Mouse (Mus musculus): Measurements from ENCODE around the gene Ccdc6. TPM values are rescaled to one million over a fixed set of nuclear protein-coding genes. Genes with fewer than 3 reads are reported as not detected.

The Ccdc6 gene
- total and polyA plus RNA-seq, 3 experiments: 21.1 to 93.8 (median 22.2) TPM

DNA sequence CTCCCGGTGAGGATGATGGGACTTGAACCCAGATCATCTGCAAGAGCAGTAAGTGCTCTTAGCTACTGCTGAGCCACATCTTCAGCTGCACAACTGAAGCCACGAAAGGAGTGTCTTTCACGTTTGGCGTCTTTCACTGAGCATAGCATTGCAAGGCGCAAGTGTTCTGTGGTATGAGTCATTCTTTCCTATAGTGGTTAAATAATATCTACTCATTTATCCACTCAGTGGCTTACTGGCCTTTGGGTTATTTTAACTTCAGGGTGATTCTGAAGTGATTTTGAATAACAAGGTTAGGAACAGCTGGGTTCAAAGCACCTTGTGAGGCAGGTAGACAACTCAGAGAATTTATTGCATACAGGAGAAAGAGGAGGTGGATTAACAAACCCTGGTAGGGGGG, 8.1 kb upstream of the Ccdc6 start:
- H3K4me3 ChIP-seq (ENCODE audit: low read depth, low read length): no peak overlapping the region
- ATAC-seq (ENCODE audit: extremely low read depth, insufficient number of reproducible peaks, low FRiP score, poor library complexity, severe bottlenecking) (no peak), DNase-seq (ENCODE audit: low spot score) (no peak)
- H3K27me3 ChIP-seq (ENCODE audit: insufficient read depth, low read length): 0 out of 2 replicates have a peak, but pooled peaks cover 2% of the 10 kb centered on the region
- TF ChIP-seq GATA2 (IDR thresholded peaks at IDR 0.05; ENCODE audit: borderline replicate concordance, low read depth, low read length) (no peak), GATA1 (IDR thresholded peaks at IDR 0.05; ENCODE audit: borderline replicate concordance, low read length) (no peak), POLR2AphosphoS5 (IDR thresholded peaks at IDR 0.05; ENCODE audit: insufficient replicate concordance, low read depth, low read length) (no peak), TAL1 (conservative IDR thresholded peaks at IDR 0.05; ENCODE audit: low read depth, low read length) (no peak), CTCF (IDR thresholded peaks at IDR 0.05; ENCODE audit: low read depth, low read length) (no peak)
- no peaks in the 10 kb centered on the region for H3K36me3 ChIP-seq (replicated peaks)
- peaks cover 4% of the 10 kb centered on the region for H3K4me1 ChIP-seq (ENCODE audit: insufficient read depth, low read depth, low read length)
- H3K9me3 ChIP-seq (replicated peaks): no peaks in the 10 kb centered on the region

DNA sequence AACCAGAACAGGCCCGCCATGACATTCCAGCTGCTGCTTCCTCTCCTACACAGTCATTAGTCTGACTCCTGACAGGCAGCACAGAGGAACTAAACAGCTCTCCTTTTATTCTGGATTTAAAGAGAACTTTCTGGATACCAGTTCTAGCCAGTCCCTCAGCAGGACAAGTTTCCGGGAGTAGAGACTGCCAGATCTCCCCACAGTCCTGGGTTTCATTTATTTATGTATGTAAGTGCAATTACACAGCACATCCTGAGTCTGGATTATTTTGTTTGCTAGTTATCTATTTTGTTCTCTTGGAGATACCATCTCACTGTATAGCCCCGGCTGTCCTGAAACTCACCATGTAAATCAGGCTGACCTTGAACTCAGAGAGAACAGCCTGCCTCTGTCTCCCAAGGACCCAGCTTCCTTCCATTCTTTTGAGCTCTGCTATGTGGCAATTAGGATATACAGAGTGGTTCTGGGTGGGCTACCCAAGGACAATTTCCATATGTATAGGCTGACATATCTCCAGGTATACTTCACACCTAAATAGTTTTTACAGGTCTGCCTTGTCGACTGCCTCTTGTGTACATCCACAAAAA, 5.0 kb upstream of the Ccdc6 start:
- no peak for TF ChIP-seq POLR2AphosphoS5 (IDR thresholded peaks at IDR 0.05; ENCODE audit: insufficient replicate concordance, low read depth, low read length)
- TF ChIP-seq CTCF (IDR thresholded peaks at IDR 0.05; ENCODE audit: low read depth, low read length): no peak
- TF ChIP-seq GATA2 (IDR thresholded peaks at IDR 0.05; ENCODE audit: borderline replicate concordance, low read depth, low read length): no peak
- TF ChIP-seq TAL1 (conservative IDR thresholded peaks at IDR 0.05; ENCODE audit: low read depth, low read length): no peak
- no peak for TF ChIP-seq GATA1 (IDR thresholded peaks at IDR 0.05; ENCODE audit: borderline replicate concordance, low read length)
- ATAC-seq (ENCODE audit: extremely low read depth, insufficient number of reproducible peaks, low FRiP score, poor library complexity, severe bottlenecking) (no peak), DNase-seq (ENCODE audit: low spot score) (no peak)
- H3K9me3 ChIP-seq (replicated peaks): no peaks in the 10 kb centered on the region
- H3K36me3 ChIP-seq (replicated peaks): no peaks in the 10 kb centered on the region
- H3K4me3 ChIP-seq (ENCODE audit: low read depth, low read length): no peak overlapping the region
- H3K27me3 ChIP-seq (ENCODE audit: insufficient read depth, low read length): no peaks in the 10 kb centered on the region
- peaks cover 23% of the 10 kb centered on the region for H3K4me1 ChIP-seq (ENCODE audit: insufficient read depth, low read depth, low read length)

DNA sequence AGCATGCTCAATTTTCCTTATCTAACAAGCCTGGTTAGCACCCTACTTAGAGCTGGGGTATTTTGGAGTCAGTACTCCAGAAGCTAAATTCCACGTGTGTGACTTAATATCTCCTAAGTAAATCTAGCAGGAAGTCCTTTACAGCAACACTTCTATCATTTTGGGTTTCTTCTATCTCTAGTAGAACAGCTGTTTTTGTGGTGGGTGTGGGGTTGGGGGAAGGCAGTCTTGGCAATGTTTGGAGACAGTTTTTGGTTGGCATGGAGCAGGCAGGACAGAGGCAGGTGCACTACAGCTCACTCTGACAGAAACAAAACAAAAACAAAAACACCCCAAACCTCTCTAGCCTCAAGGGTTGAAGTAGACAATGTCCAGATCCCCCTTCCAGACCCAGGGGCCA, 3.1 kb upstream of the Ccdc6 start:
- H3K9me3 ChIP-seq (replicated peaks): no peaks in the 10 kb centered on the region
- H3K4me1 ChIP-seq (ENCODE audit: insufficient read depth, low read depth, low read length): peaks cover 32% of the 10 kb centered on the region
- no peak for TF ChIP-seq POLR2AphosphoS5 (IDR thresholded peaks at IDR 0.05; ENCODE audit: insufficient replicate concordance, low read depth, low read length)
- no peak for TF ChIP-seq TAL1 (conservative IDR thresholded peaks at IDR 0.05; ENCODE audit: low read depth, low read length)
- no peak for TF ChIP-seq GATA2 (IDR thresholded peaks at IDR 0.05; ENCODE audit: borderline replicate concordance, low read depth, low read length)
- no peak for TF ChIP-seq CTCF (IDR thresholded peaks at IDR 0.05; ENCODE audit: low read depth, low read length)
- TF ChIP-seq GATA1 (IDR thresholded peaks at IDR 0.05; ENCODE audit: borderline replicate concordance, low read length): no peak
- H3K4me3 ChIP-seq (ENCODE audit: low read depth, low read length): no peak overlapping the region
- H3K27me3 ChIP-seq (ENCODE audit: insufficient read depth, low read length): no peaks in the 10 kb centered on the region
- no peak for DNase-seq (ENCODE audit: low spot score)
- ATAC-seq (ENCODE audit: extremely low read depth, insufficient number of reproducible peaks, low FRiP score, poor library complexity, severe bottlenecking): no peak
- peaks cover 4% of the 10 kb centered on the region for H3K36me3 ChIP-seq (replicated peaks)

DNA sequence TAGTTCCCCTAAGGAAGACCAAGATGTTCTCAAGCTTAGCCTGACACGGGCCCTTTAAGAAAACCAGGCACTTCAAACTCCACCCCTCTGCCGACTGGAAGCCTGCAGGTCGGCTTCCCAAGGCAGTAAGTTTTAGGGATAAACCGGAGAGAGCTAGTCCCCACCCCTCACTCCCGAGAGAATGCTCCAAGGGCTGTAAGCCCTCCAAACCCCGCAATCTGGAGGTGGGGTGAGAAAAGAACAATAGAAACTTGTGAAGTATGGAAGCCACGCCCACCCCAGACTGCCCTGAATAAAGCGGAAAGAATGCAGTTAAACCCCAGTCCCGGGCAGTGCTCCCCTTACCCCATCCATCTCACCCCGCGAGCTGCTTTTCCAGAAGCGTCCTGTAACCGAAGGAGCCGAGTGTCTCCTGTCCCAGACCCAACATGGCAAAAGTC, 1.9 kb upstream of the Ccdc6 start:
- no peaks in the 10 kb centered on the region for H3K9me3 ChIP-seq (replicated peaks)
- peak overlapping the region; percentile 68 for H3K4me3 ChIP-seq (ENCODE audit: low read depth, low read length)
- H3K27me3 ChIP-seq (ENCODE audit: insufficient read depth, low read length): no peaks in the 10 kb centered on the region
- ATAC-seq (ENCODE audit: extremely low read depth, insufficient number of reproducible peaks, low FRiP score, poor library complexity, severe bottlenecking): peak; percentile 54
- H3K36me3 ChIP-seq (replicated peaks): peaks cover 16% of the 10 kb centered on the region
- TF ChIP-seq TAL1 (conservative IDR thresholded peaks at IDR 0.05; ENCODE audit: low read depth, low read length) (no peak), GATA2 (IDR thresholded peaks at IDR 0.05; ENCODE audit: borderline replicate concordance, low read depth, low read length) (no peak), CTCF (IDR thresholded peaks at IDR 0.05; ENCODE audit: low read depth, low read length) (no peak), GATA1 (IDR thresholded peaks at IDR 0.05; ENCODE audit: borderline replicate concordance, low read length) (no peak), POLR2AphosphoS5 (IDR thresholded peaks at IDR 0.05; ENCODE audit: insufficient replicate concordance, low read depth, low read length) (no peak)
- peaks cover 42% of the 10 kb centered on the region for H3K4me1 ChIP-seq (ENCODE audit: insufficient read depth, low read depth, low read length)
- DNase-seq (ENCODE audit: low spot score): peak; percentile 41

DNA sequence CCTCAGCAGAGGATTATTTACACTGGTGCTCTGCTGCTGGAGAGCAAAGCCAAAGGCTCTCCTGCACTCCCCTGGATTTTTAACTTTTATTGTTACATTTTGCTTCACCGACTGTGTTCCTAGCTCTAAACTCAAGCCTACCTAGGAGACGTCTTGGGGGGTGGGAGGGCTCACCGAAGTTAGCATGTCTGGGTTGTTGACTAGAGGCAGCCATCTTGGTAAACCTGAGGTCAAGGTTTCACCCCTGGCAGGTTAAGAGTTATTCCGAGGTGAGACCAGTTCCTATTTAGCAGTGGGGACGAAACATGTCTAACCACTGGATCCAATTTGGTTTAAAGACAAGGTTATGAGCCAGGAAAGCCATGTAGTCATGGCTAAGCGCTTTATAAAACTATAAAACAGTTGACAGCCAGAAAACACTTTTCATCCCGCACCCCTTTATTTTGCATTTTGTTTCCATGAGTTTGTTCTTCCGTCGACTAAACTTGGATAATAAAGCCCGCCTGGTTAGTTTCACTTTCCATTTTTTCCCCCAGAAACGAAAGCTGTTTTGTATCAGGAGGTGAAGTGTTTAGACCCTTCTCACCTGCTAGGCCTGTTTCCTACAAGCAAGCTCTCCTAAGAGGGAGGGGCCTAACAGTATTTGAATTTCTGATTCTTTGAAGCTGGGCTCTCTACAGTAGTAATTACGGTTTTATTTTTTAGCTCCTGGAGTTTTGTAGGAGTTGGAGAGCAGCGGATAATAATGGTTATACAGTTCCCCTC, 1.2 kb upstream of the Ccdc6 start:
- H3K9me3 ChIP-seq (replicated peaks): 0 out of 2 replicates have a peak, but pooled peaks cover 2% of the 10 kb centered on the region
- H3K27me3 ChIP-seq (ENCODE audit: insufficient read depth, low read length): no peaks in the 10 kb centered on the region
- no peak for DNase-seq (ENCODE audit: low spot score)
- peaks cover 20% of the 10 kb centered on the region for H3K36me3 ChIP-seq (replicated peaks)
- H3K4me1 ChIP-seq (ENCODE audit: insufficient read depth, low read depth, low read length): peaks cover 42% of the 10 kb centered on the region
- TF ChIP-seq GATA1 (IDR thresholded peaks at IDR 0.05; ENCODE audit: borderline replicate concordance, low read length): no peak
- no peak for TF ChIP-seq TAL1 (conservative IDR thresholded peaks at IDR 0.05; ENCODE audit: low read depth, low read length)
- TF ChIP-seq POLR2AphosphoS5 (IDR thresholded peaks at IDR 0.05; ENCODE audit: insufficient replicate concordance, low read depth, low read length): no peak
- TF ChIP-seq GATA2 (IDR thresholded peaks at IDR 0.05; ENCODE audit: borderline replicate concordance, low read depth, low read length): no peak
- TF ChIP-seq CTCF (IDR thresholded peaks at IDR 0.05; ENCODE audit: low read depth, low read length): no peak
- ATAC-seq (ENCODE audit: extremely low read depth, insufficient number of reproducible peaks, low FRiP score, poor library complexity, severe bottlenecking): no peak
- peak overlapping the region; percentile 68 for H3K4me3 ChIP-seq (ENCODE audit: low read depth, low read length)

DNA sequence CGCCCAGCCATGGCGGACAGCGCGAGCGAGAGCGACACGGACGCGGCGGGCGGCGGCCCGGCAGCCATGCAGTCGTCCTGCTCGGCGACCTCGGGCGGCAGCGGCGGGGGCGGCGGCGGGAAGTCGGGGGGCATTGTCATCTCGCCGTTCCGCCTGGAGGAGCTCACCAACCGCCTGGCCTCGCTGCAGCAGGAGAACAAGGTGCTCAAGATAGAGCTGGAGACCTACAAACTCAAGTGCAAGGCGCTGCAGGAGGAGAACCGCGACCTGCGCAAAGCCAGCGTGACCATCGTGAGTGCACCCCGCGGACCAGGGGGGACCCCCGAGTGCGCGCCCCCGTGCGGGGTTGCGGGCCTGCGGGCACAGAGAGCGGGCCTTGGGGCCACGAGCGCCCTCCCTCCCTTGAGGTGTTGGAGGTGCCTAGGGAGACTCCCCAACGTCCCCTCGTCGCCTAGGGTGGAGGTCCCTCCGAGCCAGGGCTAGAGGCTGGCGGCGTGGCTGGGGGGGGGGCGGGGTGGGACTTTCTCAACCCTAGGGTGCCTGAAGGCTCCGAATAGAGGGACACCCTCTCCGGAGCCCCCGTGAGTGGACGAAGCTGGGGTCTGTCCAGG, 475 bp downstream of the Ccdc6 start:
- Histone ChIP-seq H3K4me1 (ENCODE audit: insufficient read depth, low read depth, low read length) (peaks cover 42% of the 10 kb centered on the region), H3K36me3 (replicated peaks) (peaks cover 38% of the 10 kb centered on the region), H3K4me3 (ENCODE audit: low read depth, low read length) (peak overlapping the region; percentile 95), H3K9me3 (replicated peaks) (peaks cover 8% of the 10 kb centered on the region; the same call in 1 of the 2 replicates), H3K27me3 (ENCODE audit: insufficient read depth, low read length) (no peaks in the 10 kb centered on the region)
- no peak for TF ChIP-seq GATA2 (IDR thresholded peaks at IDR 0.05; ENCODE audit: borderline replicate concordance, low read depth, low read length)
- no peak for TF ChIP-seq POLR2AphosphoS5 (IDR thresholded peaks at IDR 0.05; ENCODE audit: insufficient replicate concordance, low read depth, low read length)
- no peak for TF ChIP-seq TAL1 (conservative IDR thresholded peaks at IDR 0.05; ENCODE audit: low read depth, low read length)
- no peak for TF ChIP-seq GATA1 (IDR thresholded peaks at IDR 0.05; ENCODE audit: borderline replicate concordance, low read length)
- no peak for TF ChIP-seq CTCF (IDR thresholded peaks at IDR 0.05; ENCODE audit: low read depth, low read length)
- DNase-seq (ENCODE audit: low spot score): peak; percentile 41
- ATAC-seq (ENCODE audit: extremely low read depth, insufficient number of reproducible peaks, low FRiP score, poor library complexity, severe bottlenecking): no peak
